Mouse (Mus musculus) G1E (cell line): ENCODE results near the gene Msantd2. TPM values are rescaled to one million over a fixed set of nuclear protein-coding genes. Genes with fewer than 3 reads are reported as not detected.

ENCODE experiments used
- ATAC-seq: 2 replicates; pipeline ENCODE4 v1.8.0; 2016; ENCODE audit warnings: mild to moderate bottlenecking; ENCODE audit not compliant: insufficient number of reproducible peaks, poor library complexity, low FRiP score, severe bottlenecking; ENCODE audit errors: extremely low read depth
- DNase-seq: peaks from one replicate; pipeline ENCODE4 v3.0.0; 2012; ENCODE audit warnings: low spot score
- H3K27me3 ChIP-seq: 2 replicates; pipeline ENCODE4 v1.6.1; 2012; ENCODE audit warnings: mild to moderate bottlenecking, low read length, inconsistent platforms; ENCODE audit not compliant: insufficient read depth
- H3K36me3 ChIP-seq: replicated peaks from 2 replicates; pipeline ENCODE3; 2012; ENCODE audit warnings: mild to moderate bottlenecking, inconsistent platforms
- H3K4me1 ChIP-seq: 2 replicates; pipeline ENCODE4 v1.6.1; 2012; ENCODE audit warnings: low read depth, low read length, inconsistent platforms, mixed read lengths; ENCODE audit not compliant: insufficient read depth
- H3K4me3 ChIP-seq: 2 replicates; pipeline ENCODE4 v1.5.1; 2012; ENCODE audit warnings: low read depth, mild to moderate bottlenecking, inconsistent platforms, low read length, moderate library complexity, mixed read lengths
- H3K9me3 ChIP-seq: replicated peaks from 2 replicates; pipeline ENCODE4 v1.6.1; 2012; ENCODE audit warnings: inconsistent platforms
- CTCF ChIP-seq: IDR thresholded peaks from 2 replicates; pipeline ENCODE4 v1.5.1; 2012; ENCODE audit warnings: low read depth, low read length, inconsistent platforms, mixed read lengths
- GATA1 ChIP-seq: IDR thresholded peaks from 2 replicates; pipeline ENCODE4 v1.6.1; 2012; ENCODE audit warnings: borderline replicate concordance, low read length, inconsistent platforms, mixed read lengths
- GATA2 ChIP-seq: IDR thresholded peaks from 2 replicates; pipeline ENCODE4 v1.6.1; 2012; ENCODE audit warnings: low read depth, low read length, inconsistent platforms, borderline replicate concordance
- POLR2AphosphoS5 ChIP-seq: IDR thresholded peaks from 2 replicates; pipeline ENCODE4 v1.6.1; 2012; ENCODE audit warnings: low read depth, low read length, inconsistent platforms; ENCODE audit not compliant: insufficient replicate concordance
- TAL1 ChIP-seq: conservative IDR thresholded peaks from 2 replicates; pipeline ENCODE4 v1.6.1; 2012; ENCODE audit warnings: low read depth, low read length, inconsistent platforms, mixed read lengths
- polyA plus RNA-seq: library from polyadenylated mRNA; stranded (reverse); fragments of >175 nt; gene quantifications from 2 replicates; pipeline ENCODE4 v1.2.3, GENCODE M21; 2012
- total RNA-seq, 2 experiments: library from RNA; stranded (forward) in 1 of 2; stranded (reverse) in 1 of 2; fragments of 200-1000 nt in 1 of 2; fragments of >200 nt in 1 of 2; fragmentation: Nextera tagmentation in 1 of 2; gene quantifications; 2 replicates each; pipeline ENCODE4 v1.2.3; 2014 to 2017

Msantd2 gene
- total and polyA plus RNA-seq, 3 experiments, result 27.5 to 59.1 (median 49.4) TPM

GRCm38 (mm10) chr9:37560617-37561016, 71.5 kb downstream of the Msantd2 start:
- DNase-seq, result no peak
- Histone ChIP-seq H3K27me3 (no peaks in the 10 kb centered on the region), H3K4me3 (no peak overlapping the region), H3K36me3 (no peaks in the 10 kb centered on the region), H3K4me1 (peaks cover 74% of the 10 kb centered on the region), H3K9me3 (no peaks in the 10 kb centered on the region)
- ATAC-seq, result no peak
- TF ChIP-seq POLR2AphosphoS5 (no peak), GATA1 (no peak), CTCF (no peak), TAL1 (no peak), GATA2 (no peak)

- H3K36me3 ChIP-seq, result no peaks in the 10 kb centered on the region
- no peak overlapping the region for H3K4me3 ChIP-seq
- no peak for DNase-seq
- H3K9me3 ChIP-seq, result no peaks in the 10 kb centered on the region
- TF ChIP-seq GATA1 (no peak), TAL1 (peak; percentile 79)
- H3K4me1 ChIP-seq, result peaks cover 78% of the 10 kb centered on the region
- no peaks in the 10 kb centered on the region for H3K27me3 ChIP-seq
- ATAC-seq, result peak; percentile 55
Measured at GRCm38 (mm10) chr9:37563805-37564204, 74.7 kb downstream of the Msantd2 start.

GRCm38 (mm10) chr9:37567019-37567418, 77.9 kb downstream of the Msantd2 start:
- H3K27me3 ChIP-seq, result no peaks in the 10 kb centered on the region
- H3K4me1 ChIP-seq, result peaks cover 97% of the 10 kb centered on the region
- ATAC-seq (peak; percentile 47), DNase-seq (no peak)
- no peak overlapping the region for H3K4me3 ChIP-seq
- TF ChIP-seq TAL1 (peak; percentile 71), POLR2AphosphoS5 (no peak), CTCF (no peak)
- no peaks in the 10 kb centered on the region for H3K36me3 ChIP-seq
- H3K9me3 ChIP-seq, result no peaks in the 10 kb centered on the region

- peaks cover 97% of the 10 kb centered on the region for H3K4me1 ChIP-seq
- DNase-seq (no peak), ATAC-seq (peak; percentile 35; the same call in 1 of the 2 replicates)
- peak overlapping the region; percentile 10; the same call in 1 of the 2 replicates for H3K4me3 ChIP-seq
- no peaks in the 10 kb centered on the region for H3K36me3 ChIP-seq
- no peaks in the 10 kb centered on the region for H3K27me3 ChIP-seq
- no peak for TF ChIP-seq GATA2
- TF ChIP-seq GATA1, result no peak
- no peak for TF ChIP-seq CTCF
- no peak for TF ChIP-seq POLR2AphosphoS5
- TF ChIP-seq TAL1, result no peak
- H3K9me3 ChIP-seq, result no peaks in the 10 kb centered on the region
Measured at GRCm38 (mm10) chr9:37567454-37567853, 78.3 kb downstream of the Msantd2 start.

GRCm38 (mm10) chr9:37567892-37568604, 78.9 kb downstream of the Msantd2 start:
- H3K4me3 ChIP-seq, result peak overlapping the region; percentile 56; the same call in 1 of the 2 replicates
- TF ChIP-seq GATA1 (no peak), CTCF (no peak), TAL1 (no peak), GATA2 (no peak), POLR2AphosphoS5 (no peak)
- H3K27me3 ChIP-seq, result no peaks in the 10 kb centered on the region
- peaks cover 98% of the 10 kb centered on the region for H3K4me1 ChIP-seq
- no peak for ATAC-seq
- no peaks in the 10 kb centered on the region for H3K36me3 ChIP-seq
- no peaks in the 10 kb centered on the region for H3K9me3 ChIP-seq
- DNase-seq, result no peak

GRCm38 (mm10) chr9:37568605-37569214, 79.6 kb downstream of the Msantd2 start:
- Histone ChIP-seq H3K9me3 (no peaks in the 10 kb centered on the region), H3K36me3 (no peaks in the 10 kb centered on the region), H3K4me3 (no peak overlapping the region; the same call in 1 of the 2 replicates), H3K4me1 (peaks cover 99% of the 10 kb centered on the region), H3K27me3 (no peaks in the 10 kb centered on the region)
- DNase-seq (no peak), ATAC-seq (no peak)
- TF ChIP-seq CTCF (no peak), GATA1 (no peak), GATA2 (no peak), POLR2AphosphoS5 (no peak), TAL1 (no peak)
